Mouse (Mus musculus) gastrocnemius, adult 8-10 months (tissue): Measurements from ENCODE around the gene Mettl22. TPM values are rescaled to one million over a fixed set of nuclear protein-coding genes. Genes with fewer than 3 reads are reported as not detected.

Experiments used
- DNase-seq, 2 experiments: peaks; one replicate each; pipeline ENCODE4 v3.0.0; 2022; ENCODE audit warnings: low spot score in 2 of 2
- total RNA-seq, 4 experiments: library from RNA; stranded (reverse); gene quantifications; 2 replicates each; pipeline ENCODE4 v1.2.4; 2022

Gene Mettl22
- total RNA-seq: 10 to 100 TPM; 76.5 to 91.7 (median 85.3) TPM

DNA sequence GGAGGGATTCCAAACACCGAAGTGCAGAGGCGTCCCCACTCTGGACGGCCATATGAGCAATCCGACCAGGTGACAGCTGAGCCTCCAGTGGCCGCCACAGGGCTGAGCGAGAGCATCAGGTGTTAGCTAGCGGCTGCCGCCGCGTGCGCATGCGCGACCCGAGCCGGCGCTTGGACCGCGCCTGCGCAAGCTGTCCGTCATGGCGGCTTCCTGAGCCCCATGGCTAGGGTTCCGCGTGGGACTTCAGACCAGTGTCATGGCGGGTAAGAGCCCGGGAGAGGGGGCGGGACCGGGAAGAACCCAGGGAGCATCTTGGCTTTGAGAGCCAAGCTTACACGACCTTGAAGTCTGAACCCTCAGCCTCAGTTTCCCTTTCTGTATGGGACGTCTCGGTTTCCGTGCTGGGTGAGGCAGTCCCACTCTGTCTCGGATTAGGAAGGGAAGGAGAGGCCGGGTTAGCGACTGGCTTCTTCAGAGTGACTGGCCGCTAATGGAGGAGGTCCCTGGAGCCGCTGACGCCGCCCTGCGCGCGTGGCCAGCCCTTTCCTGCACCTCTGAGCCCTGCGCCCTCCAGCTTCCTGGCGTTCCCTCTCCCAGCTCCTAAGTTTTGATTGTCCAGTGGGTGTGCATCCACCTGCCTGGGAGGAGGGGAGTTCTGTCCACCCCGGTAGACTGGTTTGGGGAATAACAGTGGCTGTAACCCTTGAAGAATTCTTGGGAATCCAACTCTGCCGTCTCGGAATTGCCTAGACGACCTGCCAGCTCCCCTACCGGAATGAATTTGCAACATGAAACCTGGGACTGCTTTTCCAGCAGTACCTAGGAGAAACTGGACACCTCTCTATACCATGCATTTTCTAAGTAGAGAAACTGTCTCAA, at the start of gene Mettl22:
Gene Mettl22 (plus strand): TSS at position 186 of the 879 bp plus-strand sequence.
- DNase-seq: peak; percentile 83 to 91

DNA sequence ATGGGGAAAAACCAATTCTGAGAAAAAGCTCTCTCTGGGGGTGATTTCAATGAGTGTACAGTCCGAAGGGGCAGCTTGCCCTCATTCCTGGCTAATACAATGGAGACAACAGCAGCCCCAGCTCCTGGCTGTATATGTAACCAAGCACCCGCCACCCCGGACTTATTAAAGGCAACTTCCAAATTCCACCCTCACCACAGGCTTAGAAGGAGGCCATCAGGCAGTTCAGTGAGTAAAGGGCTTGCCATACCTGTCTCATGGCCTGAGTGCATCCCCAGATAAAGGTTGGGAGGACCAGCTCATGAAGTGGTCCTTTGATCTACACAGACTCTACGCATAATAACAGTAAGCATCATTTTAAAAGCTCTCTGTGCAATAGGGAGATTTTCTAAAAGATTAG, 49.7 kb upstream of the Mettl22 start:
- DNase-seq: no peak

DNA sequence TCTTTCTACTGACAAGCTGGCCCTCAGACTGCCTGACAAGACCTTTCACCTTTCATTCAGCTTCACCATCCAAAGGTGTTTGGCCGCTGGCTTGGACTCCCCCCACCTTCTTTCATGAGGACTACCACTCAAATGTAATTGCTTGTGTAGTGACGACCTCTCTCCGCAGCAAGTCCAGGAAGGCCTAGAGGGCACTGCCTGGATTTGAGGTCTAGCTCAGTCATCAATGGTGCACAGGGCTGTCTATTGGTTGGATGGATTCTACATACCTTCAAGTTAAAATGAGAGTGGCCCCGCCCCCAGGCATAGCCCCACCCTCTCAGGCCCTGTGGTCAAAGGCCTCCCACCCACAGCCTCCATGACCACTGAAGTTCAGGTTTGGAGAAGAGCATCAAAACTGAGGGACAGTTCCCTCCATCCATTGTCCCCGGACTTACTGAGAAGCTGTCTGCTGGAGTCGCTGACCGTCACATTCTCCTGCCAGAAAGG, 46.9 kb upstream of the Mettl22 start:
- DNase-seq: no peak

DNA sequence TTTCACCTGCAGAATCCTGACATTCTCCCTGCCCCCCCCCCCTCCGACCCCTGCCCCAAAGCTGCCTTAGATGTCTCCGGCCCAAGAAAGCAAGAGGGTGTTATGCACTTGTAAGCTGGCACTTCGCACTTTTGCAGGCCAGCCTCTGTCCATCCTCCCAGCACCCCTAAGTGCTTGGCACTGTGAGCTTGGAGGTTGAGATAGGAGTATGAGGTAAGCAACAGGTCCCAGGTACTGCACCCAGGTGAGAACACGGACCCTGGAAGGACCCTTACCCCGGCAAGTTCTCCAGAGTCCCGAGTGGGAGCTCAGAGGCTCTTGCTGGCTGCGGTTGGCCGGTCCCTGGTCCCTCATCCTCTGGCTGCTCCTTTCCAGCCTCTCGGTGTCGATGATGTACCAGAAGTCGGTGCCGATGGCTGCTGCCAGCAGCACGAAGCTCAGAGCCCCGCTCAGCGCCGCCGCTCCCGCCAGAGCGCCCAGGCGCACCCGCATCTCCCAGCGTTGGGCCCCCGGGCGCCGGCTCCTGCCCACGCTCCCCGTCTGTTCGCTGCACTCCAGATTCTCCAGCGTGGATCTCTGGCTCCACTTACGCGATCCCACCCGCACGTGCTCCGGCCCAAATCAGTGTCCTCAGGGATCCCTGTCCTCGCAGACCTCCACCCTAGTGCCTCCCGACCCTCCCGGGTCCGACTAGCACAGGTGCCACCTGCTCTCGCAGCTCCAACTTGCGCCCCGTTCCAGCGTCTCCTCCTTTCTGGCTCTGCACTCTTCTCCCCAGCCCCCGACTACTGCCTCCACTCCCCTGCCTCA, 46.2 kb upstream of the Mettl22 start:
- DNase-seq: no peak

DNA sequence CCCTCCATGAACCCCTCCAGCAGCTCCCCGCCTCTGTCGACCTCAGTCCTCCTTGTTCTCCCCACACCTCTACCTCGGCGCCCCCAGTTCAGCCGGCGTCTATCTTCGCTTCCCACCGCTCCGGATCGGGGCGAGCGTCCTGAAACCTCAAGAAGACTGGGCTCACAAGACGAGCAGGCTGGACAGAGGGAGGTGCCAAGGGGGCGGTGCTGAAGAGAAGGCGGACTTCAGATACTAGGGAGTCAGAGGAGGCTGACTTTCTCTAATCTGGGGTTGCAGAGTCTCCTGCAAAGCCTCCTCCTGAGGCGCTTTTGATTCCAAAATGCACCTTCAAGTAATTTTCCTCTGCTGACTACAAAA, 45.6 kb upstream of the Mettl22 start, which contains the start of gene Tmem114:
Gene Tmem114 (minus strand): TSS at position 166 of the 360 bp plus-strand sequence.
- no peak for DNase-seq

DNA sequence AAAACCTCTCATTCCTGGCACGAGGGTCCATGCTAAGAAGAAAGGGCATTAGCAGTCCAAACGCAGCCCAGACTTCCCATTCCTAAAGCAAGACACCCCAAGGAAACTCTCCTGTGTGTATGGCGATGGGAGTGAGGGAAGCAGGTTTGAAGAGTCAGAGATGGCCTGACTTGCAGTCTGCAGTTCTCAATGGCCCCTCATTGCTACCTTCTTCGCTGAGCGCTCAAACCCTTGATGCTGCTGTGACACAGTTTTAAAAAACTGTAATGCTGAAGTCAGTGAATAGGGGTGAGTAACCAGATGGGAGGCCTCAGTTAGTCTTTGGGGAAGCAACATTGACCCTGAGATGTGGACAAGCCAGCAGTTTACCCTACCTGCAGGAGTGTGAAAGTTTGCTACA, 44.9 kb upstream of the Mettl22 start:
- no peak for DNase-seq

DNA sequence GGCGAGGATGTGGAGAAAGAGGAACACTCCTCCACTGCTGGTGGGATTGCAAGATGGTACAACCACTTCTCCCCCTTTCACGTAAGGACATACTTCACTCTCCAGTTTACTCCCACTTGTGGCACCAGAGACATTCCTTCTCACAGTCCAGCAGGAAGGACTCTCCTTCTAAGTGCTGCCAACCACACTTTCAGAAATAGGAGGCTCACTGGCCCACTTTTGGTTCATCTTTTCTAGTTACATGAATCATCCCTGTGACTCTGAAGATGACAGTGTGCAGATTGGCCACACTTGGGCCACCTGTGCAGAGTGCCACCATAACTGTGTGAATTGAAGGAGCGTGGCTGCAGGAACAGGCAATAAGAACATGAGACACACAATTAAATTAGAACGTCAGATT, 41.1 kb upstream of the Mettl22 start:
- no peak for DNase-seq

DNA sequence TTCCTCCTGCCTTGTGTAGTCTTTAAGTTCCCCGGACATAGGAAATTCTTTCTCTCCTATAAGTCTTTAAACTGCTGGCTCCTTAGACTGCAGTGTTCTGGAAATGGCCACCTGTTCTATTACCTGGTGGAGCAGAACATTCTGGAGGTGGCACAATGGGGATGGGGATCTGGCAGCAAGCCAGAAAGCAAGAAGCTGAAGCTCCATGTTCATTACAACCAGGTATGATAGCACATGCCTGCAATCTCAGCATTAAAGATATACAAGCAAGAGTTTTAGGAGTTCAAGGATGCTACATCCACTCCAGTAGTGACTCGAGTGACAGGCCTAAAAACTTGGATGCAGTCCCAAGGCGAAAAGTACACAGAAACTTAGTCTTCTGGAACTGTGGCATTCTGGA, 38.0 kb upstream of the Mettl22 start:
- DNase-seq: no peak

DNA sequence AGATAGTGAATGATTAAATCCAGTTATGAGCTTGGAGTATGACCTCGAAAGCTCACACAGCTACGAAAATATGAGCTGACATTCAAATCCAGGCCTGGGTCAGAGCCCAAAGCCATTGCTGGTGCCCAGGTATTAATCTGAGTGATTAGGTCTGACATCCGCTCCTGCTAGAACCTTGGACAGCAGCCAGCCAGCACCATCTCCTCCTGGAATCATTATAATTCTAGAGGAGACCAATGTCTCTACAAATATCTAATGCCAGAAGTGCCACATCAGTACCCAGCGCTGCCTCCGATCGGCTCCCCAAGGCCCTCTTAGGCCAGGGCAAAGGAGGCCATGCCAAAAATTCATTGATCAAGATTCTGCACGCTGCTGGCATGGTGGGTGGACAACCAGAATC, 25.7 kb upstream of the Mettl22 start:
- no peak for DNase-seq

DNA sequence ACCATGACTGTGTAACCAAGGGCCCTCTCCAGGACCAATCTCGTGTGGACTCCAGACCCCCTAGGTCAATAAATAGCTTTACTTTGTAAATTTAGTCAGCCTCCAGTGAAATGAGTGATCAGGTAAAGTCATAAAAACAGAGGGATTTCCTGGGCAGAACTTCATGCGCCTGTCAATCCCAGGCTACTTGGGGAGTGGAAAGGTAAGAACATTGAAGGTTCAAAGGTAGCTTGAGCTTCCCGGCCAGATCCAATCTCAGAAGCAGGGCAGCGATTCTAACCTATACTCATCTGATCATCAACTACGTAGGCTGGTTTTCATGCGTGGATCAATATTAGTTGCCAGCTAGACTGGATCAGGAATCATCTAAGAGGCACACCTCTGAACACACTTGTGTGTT, 24.3 kb upstream of the Mettl22 start:
- DNase-seq: no peak

DNA sequence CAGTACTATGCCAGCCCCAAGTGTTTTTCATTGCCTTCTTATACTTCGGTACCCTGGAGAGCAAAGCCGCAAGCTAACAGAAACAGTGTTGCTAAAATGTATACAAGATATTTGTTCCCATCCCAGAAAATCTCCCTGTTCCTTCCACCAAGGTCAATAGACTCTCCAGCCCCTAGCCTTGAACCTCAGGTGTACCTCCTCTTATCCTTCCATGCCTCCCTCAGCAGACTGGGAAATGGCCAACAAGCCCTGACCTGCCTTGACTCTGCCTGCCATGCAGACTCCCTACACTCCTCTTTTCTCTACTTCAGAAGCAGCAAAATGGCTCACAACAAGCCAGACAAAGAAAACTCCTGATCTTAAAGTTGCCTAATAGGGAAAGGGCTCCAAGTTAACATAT, 17.3 kb upstream of the Mettl22 start:
- no peak for DNase-seq

DNA sequence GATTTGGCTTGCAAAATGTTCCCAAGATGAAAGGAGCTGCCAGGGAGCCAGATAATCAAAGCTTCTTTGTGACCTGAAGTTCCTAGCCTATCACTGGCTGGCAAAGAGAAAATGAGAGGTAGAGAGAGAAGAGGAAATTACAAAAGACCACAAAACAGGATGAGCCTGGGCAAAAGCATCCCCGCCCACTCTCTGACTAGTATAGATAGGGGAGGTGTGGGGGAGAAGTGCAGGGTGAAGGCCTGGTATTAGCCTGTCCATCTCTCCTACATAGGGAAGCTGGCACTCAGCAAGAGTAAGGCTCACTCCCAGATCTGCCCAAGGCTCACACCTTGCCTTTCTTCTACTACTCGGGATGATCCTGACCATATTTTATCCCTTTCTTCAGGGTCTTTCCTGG, 15.4 kb upstream of the Mettl22 start:
- DNase-seq: no peak

DNA sequence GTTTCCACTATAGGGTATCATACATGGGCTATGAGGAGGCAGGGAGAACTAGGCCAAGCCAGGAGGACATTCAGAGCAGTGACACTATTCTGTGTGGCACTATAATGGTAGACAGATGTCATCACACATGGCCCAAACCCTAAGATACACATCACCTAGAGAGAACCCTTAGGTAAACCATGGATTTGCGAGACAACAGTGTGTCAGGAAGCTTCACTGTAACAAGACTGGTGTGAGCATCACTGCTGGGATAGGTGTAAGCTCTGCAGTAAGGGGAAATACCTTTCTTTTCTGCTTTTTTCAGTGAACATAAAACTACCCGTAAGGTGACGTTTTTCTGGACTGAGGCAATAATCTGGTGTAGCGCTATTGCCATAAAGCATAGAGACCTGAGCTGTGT, 12.2 kb upstream of the Mettl22 start:
- no peak for DNase-seq

DNA sequence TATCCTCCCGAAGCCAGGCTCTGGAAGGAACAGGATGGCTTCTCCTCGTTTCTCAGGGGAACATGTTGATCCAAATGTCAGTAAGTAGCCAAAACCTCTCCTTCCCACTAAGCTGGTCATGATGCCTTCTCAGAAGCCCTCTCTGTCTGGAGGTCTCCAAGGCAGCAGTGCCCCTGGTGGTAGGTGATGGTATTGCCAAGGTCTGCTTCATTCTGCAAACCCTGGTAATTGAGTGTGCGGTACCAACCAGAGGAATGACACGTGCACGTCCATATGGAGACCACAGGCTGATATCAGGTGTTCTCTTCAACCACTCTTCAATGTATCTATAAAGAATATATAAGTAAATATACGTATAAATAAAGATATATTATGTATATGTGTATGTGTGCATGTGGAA, 11.5 kb upstream of the Mettl22 start:
- DNase-seq: no peak

DNA sequence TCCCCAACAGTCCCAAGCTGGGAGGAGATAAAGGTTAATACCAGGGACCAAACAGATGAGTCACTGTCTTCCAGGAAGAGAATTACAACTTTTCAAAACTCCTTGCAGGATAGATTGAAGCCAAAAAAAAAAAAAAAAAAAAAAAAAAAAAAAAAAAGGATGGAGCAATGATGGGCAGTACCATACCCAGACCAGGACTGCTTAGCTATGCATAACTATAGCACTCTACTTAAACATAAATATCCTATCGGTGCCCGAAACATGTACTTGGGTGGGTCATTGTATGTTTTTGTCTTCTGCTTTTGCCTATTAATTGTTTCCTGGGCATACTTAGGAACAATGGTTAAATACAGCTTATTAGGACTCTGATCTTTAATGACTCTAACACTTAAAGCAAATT, 456 bp upstream of the Mettl22 start:
- no peak for DNase-seq

DNA sequence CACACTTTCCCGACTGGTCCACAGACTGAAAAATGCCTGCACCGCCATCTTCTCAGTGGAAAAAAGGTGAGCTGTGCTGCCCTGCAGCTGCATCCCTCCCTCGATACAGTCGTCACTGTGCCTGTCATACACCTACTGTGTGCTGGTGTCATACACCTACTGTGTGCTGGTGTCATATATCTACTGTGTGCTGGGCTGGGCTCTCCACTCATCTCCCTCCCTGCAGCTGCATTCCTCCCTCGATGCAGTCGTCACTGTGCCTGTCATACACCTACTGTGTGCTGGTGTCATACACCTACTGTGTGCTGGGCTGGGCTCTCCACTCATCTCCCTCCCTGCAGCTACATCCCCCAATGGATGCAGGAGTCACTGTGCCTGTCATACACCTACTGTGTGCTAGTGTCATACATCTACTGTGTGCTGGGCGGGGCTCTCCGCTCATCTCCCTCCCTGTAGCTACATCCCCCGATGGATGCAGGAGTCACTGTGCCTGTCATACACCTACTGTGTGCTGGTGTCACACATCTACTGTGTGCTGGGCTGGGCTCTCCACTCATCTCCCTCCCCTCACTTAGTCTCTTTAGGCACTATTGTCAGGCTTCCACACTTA, 16.9 kb downstream of the Mettl22 start:
- no peak for DNase-seq

DNA sequence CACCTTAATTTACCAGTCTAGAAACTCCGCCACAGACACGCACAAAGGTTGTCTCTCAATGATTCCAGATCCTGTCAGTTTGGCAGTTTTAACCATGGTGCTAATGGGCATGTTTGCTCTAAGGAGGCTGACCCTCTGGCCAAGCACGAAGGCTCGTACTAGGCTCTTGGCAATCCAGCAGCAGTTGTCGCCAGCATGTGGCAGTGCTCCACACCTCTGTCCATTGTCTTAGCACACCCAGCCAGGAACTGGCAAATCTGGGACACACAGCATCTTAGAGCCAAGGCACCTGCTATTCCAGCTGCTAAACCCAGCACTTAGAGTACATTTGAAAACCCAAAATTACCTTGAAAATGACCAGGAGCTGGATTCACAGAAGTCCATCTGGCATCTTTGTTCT, 18.8 kb downstream of the Mettl22 start:
- no peak for DNase-seq

DNA sequence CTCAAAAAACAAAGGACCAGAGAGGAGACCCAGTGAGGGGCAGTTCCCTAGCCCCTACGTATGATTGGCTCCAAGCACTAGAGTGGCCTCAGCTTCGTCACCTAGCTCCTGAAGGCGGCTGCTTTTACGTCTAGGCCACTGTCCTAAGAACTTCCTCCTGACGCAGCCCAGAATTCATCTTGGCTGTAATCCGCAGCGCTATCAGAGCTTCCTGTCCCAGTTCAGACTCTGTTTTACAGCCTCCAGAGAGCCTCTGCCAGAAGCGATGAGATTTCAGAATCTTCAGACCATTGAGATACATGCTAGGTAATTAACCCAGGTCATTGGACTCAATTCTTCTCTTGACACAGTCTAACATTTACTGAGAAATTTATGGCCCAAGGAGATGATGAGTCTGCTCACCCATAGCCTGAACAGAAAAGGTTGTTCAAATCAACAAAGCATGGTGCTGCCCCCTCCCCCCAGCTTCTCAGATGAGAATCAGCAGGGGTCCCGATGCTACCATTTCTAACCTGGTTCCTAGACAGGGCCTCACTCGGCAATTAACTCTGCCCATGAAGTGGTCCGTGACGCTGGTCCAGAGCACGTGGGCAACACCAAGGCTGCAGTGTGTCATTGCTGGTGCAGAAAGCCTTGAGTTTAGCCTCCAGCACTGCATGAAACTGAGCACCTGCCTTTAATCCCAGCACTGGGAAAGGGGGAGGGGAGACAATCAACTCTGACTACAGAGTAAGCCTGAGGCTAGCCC, 21.3 kb downstream of the Mettl22 start:
- no peak for DNase-seq

DNA sequence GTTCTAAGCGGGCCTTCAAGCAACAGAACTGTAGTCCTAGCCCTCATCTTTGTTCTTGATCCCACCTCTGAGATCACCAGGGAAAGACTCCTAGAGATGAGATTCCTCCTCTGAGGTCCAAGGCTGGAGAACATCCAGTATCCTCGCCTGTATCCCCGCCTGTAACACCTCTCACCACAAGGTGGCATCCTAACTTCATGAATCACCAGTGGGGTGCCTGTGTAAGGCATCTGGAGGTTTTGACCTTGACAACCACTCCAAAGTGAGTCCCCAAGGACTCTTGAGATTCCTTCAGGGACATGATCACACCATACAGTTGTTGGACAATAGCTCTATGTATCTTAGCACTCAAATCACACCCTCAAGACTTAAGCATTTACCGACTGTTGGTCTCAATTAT, 23.7 kb downstream of the Mettl22 start:
- peak in 1 of 2 experiments; percentile 15 for DNase-seq

DNA sequence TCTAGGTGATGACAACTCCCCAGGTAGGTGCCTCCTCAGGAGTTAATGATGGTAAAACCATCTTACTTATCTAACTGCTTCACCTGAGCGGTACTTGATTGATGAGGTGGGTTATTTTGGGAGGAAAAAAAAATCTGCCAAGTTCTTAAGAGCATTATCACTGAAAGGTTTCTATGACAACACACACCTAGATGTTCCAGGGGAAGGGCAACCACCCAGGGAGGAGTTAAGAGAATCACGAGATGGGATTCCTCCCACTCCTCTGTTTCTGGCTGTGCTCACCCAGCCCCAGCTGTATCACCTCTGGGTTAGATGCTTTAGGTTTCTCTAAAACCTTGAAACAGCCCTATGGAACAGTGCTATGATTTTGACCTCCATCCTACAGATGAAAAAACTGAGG, 26.4 kb downstream of the Mettl22 start:
- DNase-seq: no peak

DNA sequence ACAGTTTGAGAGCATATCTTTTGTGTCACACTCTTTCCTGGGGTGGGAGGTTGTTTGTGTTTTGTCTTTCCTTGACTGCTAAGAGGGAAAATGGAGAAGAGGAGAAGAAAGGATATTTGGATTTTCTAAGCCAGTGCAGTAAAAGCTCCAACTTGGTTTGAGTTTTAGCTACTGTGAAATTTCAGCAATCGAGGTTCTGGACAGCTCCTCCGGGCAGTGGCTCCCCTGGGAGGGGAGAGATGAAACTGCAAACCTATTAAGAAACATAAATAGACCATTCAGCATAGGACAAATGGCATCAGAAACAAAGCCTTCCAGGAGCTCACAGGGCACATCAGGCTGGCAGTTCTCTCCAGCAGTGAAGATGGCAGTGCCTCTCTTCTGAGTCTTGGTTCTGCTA, 33.7 kb downstream of the Mettl22 start:
- DNase-seq: no peak
